Mouse (Mus musculus) thymus, adult 2 months (tissue): ENCODE results near the gene Dysf. TPM values are rescaled to one million over a fixed set of nuclear protein-coding genes. Genes with fewer than 3 reads are reported as not detected.

ENCODE experiments used
- DNase-seq: peaks from one replicate; pipeline ENCODE4 v3.0.0; 2021
- H3K27ac ChIP-seq: fragments of 200-500 bp; 2 replicates; pipeline ENCODE4 v1.5.1; 2012; ENCODE audit warnings: low read length, control low read depth; ENCODE audit not compliant: control insufficient read depth, insufficient read depth
- H3K27me3 ChIP-seq: fragments of 200-500 bp; 2 replicates; pipeline ENCODE4 v1.6.1; 2012; ENCODE audit warnings: mild to moderate bottlenecking, low read length, moderate library complexity, mixed read lengths; ENCODE audit not compliant: control insufficient read depth, insufficient read depth
- H3K36me3 ChIP-seq: fragments of 200-500 bp; 2 replicates; pipeline ENCODE4 v1.6.1; 2012; ENCODE audit warnings: mild to moderate bottlenecking, low read length, moderate library complexity; ENCODE audit not compliant: control insufficient read depth, insufficient read depth
- H3K4me1 ChIP-seq: fragments of 200-500 bp; replicated peaks from 2 replicates; pipeline ENCODE4 v1.6.1; 2012; ENCODE audit warnings: low read length; ENCODE audit not compliant: control insufficient read depth, insufficient read depth
- H3K4me3 ChIP-seq: fragments of 200-500 bp; 2 replicates; pipeline ENCODE4 v1.5.1; 2012; ENCODE audit warnings: mild to moderate bottlenecking, low read length, control low read depth, moderate library complexity; ENCODE audit not compliant: control insufficient read depth, insufficient read depth
- CTCF ChIP-seq: fragments of 200-500 bp; IDR thresholded peaks from 2 replicates; pipeline ENCODE4 v1.5.1; 2012; ENCODE audit warnings: mild to moderate bottlenecking, control low read depth, low read length, moderate library complexity, borderline replicate concordance; ENCODE audit not compliant: control insufficient read depth, poor library complexity, insufficient read depth; ENCODE audit errors: extremely low read depth
- POLR2A ChIP-seq: fragments of 200-500 bp; IDR thresholded peaks from 2 replicates; pipeline ENCODE4 v1.6.1; 2012; ENCODE audit warnings: mild to moderate bottlenecking, low read length, control low read depth, moderate library complexity; ENCODE audit not compliant: control insufficient read depth, poor library complexity, insufficient read depth; ENCODE audit errors: extremely low read depth
- WGBS: fragments of 180-500 bp; shearing (Covaris S2); methylation state at CpG from one replicate; pipeline ENCODE4 v1.1.7; 2018; 5-methylcytosine and 5-hydroxymethylcytosine counted together
- polyA plus RNA-seq: library from polyadenylated mRNA; depleted of rRNA; stranded (reverse); fragments of >200 nt; gene quantifications from 2 replicates; pipeline ENCODE4 v1.2.3, GENCODE M21; 2012; rRNA removed

Dysf gene
- polyA plus RNA-seq = 4.8 and 6.2 TPM in 2 replicates

DNA sequence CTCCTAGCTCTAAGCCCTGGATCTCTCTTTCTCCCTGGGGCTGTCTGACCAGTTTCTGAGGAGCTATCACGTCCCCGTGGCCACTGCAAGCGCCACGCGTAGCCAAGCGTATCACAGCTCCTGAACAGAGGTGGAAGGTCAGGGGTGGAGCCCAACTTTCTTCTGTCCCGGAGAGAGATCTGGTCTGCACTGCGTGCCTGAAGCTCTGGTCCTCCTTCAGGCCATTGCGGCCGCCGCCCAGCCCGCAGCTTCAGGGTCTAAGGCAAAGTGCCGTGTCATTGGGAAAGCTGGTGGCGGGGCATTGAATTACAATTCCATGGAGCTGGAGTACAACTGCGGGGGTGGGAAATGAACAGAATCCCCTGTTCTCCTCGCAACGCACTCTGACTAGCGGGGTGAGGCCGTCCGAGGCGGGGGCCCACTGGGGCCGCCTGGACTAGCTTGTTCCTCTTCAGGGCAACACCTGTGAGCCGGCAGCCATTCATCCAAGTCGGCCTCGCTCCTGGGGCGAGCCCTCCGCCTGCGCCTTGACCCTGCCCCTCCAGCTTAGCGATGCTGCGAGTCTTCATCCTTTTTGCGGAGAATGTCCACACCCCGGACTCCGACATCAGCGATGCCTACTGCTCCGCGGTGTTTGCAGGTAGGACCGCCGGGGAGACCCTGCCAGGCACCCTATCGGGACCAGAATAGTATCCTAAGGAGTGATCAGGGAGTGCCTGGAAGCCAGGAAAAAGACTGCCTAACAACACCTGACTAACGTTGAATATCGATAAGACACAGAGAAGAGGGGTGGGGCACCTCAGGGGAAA, at the start of gene Dysf:
Gene Dysf, plus strand, starts transcription at position 228 of the 809 bp plus-strand sequence.
- H3K27ac ChIP-seq = no peak within 1 kb of the TSS
- H3K4me1 ChIP-seq = no peaks in the 10 kb centered on the region
- DNase-seq = no peak
- H3K36me3 ChIP-seq = no peaks in the 10 kb centered on the region
- H3K27me3 ChIP-seq = peaks cover 10% of the 10 kb centered on the region
- TF ChIP-seq CTCF = no peak
- no peak for TF ChIP-seq POLR2A
- WGBS = 4% methylated on average over 41 of the region's 41 CpGs
- no peak within 1 kb of the TSS for H3K4me3 ChIP-seq

- peaks cover 39% of the 10 kb centered on the region for H3K36me3 ChIP-seq
- H3K4me1 ChIP-seq = no peaks in the 10 kb centered on the region
- H3K27me3 ChIP-seq = no peaks in the 10 kb centered on the region
- H3K4me3 ChIP-seq = no peak overlapping the region
- WGBS = 97% methylated on average over 5 of the region's 5 CpGs
- H3K27ac ChIP-seq = no peak overlapping the region
- DNase-seq = no peak
- TF ChIP-seq CTCF = no peak
- TF ChIP-seq POLR2A = no peak
Observed at GRCm38 (mm10) chr6:83987642-83988041, 20.7 kb upstream of the Dysf start.

GRCm38 (mm10) chr6:84002716-84003115, 5.7 kb upstream of the Dysf start:
- no peak for TF ChIP-seq CTCF
- no peak for TF ChIP-seq POLR2A
- H3K4me3 ChIP-seq = no peak overlapping the region
- H3K27me3 ChIP-seq = no peaks in the 10 kb centered on the region
- no peak overlapping the region for H3K27ac ChIP-seq
- no peaks in the 10 kb centered on the region for H3K36me3 ChIP-seq
- WGBS = 100% methylated on average over 1 of the region's 1 CpGs
- no peaks in the 10 kb centered on the region for H3K4me1 ChIP-seq
- no peak for DNase-seq

- TF ChIP-seq POLR2A = no peak
- TF ChIP-seq CTCF = no peak
- H3K27ac ChIP-seq = no peak overlapping the region
- no peaks in the 10 kb centered on the region for H3K36me3 ChIP-seq
- peaks cover 10% of the 10 kb centered on the region for H3K27me3 ChIP-seq
- WGBS = 88% methylated on average over 4 of the region's 4 CpGs
- H3K4me3 ChIP-seq = no peak overlapping the region
- H3K4me1 ChIP-seq = no peaks in the 10 kb centered on the region
- no peak for DNase-seq
Observed at GRCm38 (mm10) chr6:84004295-84004694, 4.1 kb upstream of the Dysf start.

DNA sequence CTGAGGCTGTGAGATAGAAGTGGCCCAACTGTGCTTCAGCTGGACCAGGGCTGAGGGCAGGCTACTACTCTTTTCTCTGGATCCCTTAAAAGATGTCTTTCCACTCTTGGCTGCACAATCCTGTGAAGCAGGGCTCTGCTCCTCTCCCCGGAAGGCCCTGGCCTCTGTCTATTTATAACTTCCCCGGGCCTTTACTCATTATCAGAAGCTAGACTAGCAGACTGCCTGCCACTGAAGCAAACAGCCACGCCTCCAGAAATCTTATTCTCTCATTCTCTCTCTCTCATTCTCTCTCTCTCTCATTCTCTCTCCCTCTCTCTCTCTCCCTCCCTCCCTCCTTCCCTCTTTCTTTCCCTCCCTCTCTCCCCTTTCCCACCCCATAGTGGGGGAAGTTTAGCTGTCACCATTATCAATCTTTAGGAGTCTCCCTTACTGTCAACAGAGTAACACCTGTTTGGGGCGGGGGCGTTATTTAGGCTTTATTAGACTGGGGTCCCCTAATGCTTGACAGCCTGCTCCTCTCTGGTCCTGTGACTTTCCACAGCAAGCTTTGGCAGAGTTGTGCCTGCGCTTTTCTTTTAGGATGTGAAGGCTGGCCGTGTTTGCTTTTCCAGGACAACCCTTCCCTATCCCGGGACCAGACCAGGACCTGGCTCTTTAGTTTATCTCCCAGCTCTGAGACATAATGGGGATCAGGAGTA, 932 bp downstream of the Dysf start:
- no peak for TF ChIP-seq CTCF
- no peak for TF ChIP-seq POLR2A
- Histone ChIP-seq H3K4me1 (no peaks in the 10 kb centered on the region), H3K27me3 (peaks cover 10% of the 10 kb centered on the region), H3K27ac (no peak overlapping the region), H3K4me3 (no peak overlapping the region), H3K36me3 (no peaks in the 10 kb centered on the region)
- no peak for DNase-seq
- 47% methylated on average over 8 of the region's 8 CpGs for WGBS

GRCm38 (mm10) chr6:84009915-84010302, 1.5 kb downstream of the Dysf start:
- Histone ChIP-seq H3K4me3 (no peak overlapping the region), H3K27ac (no peak overlapping the region), H3K27me3 (peaks cover 10% of the 10 kb centered on the region), H3K4me1 (no peaks in the 10 kb centered on the region), H3K36me3 (no peaks in the 10 kb centered on the region)
- no peak for DNase-seq
- TF ChIP-seq POLR2A = no peak
- TF ChIP-seq CTCF = no peak
- 91% methylated on average over 4 of the region's 4 CpGs for WGBS
